Mouse (Mus musculus) neutrophil, adult 83 days (primary cell): ENCODE data around the gene Serpinb6b. TPM values are rescaled to one million over a fixed set of nuclear protein-coding genes. Genes with fewer than 3 reads are reported as not detected.

Experiments
- total RNA-seq, 2 experiments: library from RNA; stranded (reverse); gene quantifications; one replicate each; pipeline ENCODE4 v1.2.4; 2023

Gene Serpinb6b
- total RNA-seq, result 1 to 10 TPM in 1 of 2 experiments, under 1 TPM in 1; 0.49 to 2.1 TPM

GRCm38 (mm10) chr13:32964989-32965811 is at the start of gene Serpinb6b:
Gene Serpinb6b, plus strand, starts transcription at chr13:32965209.

GRCm38 (mm10) chr13:33002950-33003349 is 37.9 kb downstream of the Serpinb6b start, which contains the start of gene Serpinb9:
Gene Serpinb9, plus strand, starts transcription at chr13:33003250.

GRCm38 (mm10) chr13:33027244-33027643 is 62.2 kb downstream of the Serpinb6b start, which contains the start of gene Serpinb9b:
Gene Serpinb9b, plus strand, starts transcription at chr13:33027416.

Other genes starting within 250 kb of the Serpinb6b start
- gene Mylk4, start 181.3 kb upstream of the Serpinb6b start, total RNA-seq, result not detected
- 10 to 100 TPM; 10.8 to 14.4 TPM for gene Wrnip1, start 163.2 kb upstream of the Serpinb6b start, total RNA-seq
- not detected for gene D930007J09Rik, start 162.4 kb upstream of the Serpinb6b start, total RNA-seq
- gene Serpinb1a, start 114.0 kb upstream of the Serpinb6b start, total RNA-seq, result 100 to 1,000 TPM; 371 to 383 TPM
- gene Serpinb1c, start 67.0 kb upstream of the Serpinb6b start, total RNA-seq, result not detected
- gene Serpinb9, start 38.0 kb downstream of the Serpinb6b start, total RNA-seq, result under 1 TPM; 0.53 to 0.85 TPM
- not detected for gene Serpinb9b, start 62.2 kb downstream of the Serpinb6b start, total RNA-seq
- gene Serpinb1b, start 113.4 kb downstream of the Serpinb6b start, total RNA-seq, result not detected
- not detected for gene Serpinb9c, start 194.5 kb downstream of the Serpinb6b start, total RNA-seq
- gene Serpinb9d, start 227.8 kb downstream of the Serpinb6b start, total RNA-seq, result not detected